Mouse (Mus musculus) E14TG2a.4 (cell line): ENCODE measurements around the gene Gpx7.

Source experiments
- CTCF ChIP-seq: conservative IDR thresholded peaks from 2 replicates; pipeline ENCODE4 v1.5.1; 2014; ENCODE audit warnings: low read length
- NANOG ChIP-seq: IDR thresholded peaks from 2 replicates; pipeline ENCODE4 v1.6.1; 2014; ENCODE audit warnings: borderline replicate concordance, low read length, mixed read lengths

- TF ChIP-seq CTCF, result no peak
- no peak for TF ChIP-seq NANOG
These were observed 1.0 kb downstream of the Gpx7 start for GRCm38 (mm10) chr4:108405766-108406137.
